Mouse (Mus musculus) CH12.LX (cell line): ENCODE data around the gene Icmt. TPM values are rescaled to one million over a fixed set of nuclear protein-coding genes. Genes with fewer than 3 reads are reported as not detected.

Source experiments
- DNase-seq: peaks from one replicate; pipeline ENCODE4 v3.0.0-alpha.2; 2013; ENCODE audit errors: extremely low read depth
- H3K27ac ChIP-seq: 2 replicates; pipeline ENCODE4 v1.5.1; 2012; ENCODE audit warnings: low read depth, mild to moderate bottlenecking, control low read depth, moderate library complexity; ENCODE audit not compliant: insufficient read depth
- H3K27me3 ChIP-seq: replicated peaks from 2 replicates; pipeline ENCODE3; 2012; ENCODE audit warnings: inconsistent platforms
- H3K36me3 ChIP-seq, 2 experiments: replicated peaks in 1 of 2; 2 replicates each; pipeline versions ENCODE3 to v1.6.1; 2012; ENCODE audit warnings: inconsistent platforms in 1 of 2, low read length in 1 of 2, mild to moderate bottlenecking in 1 of 2, mixed read lengths in 1 of 2, moderate library complexity in 1 of 2; ENCODE audit not compliant: control insufficient read depth in 1 of 2, insufficient read depth in 1 of 2
- H3K4me1 ChIP-seq, 2 experiments: 2 replicates each; pipeline ENCODE4 v1.6.1; 2012; ENCODE audit warnings: inconsistent platforms in 1 of 2, moderate library complexity in 1 of 2; ENCODE audit not compliant: insufficient read depth in 2 of 2, control insufficient read depth in 1 of 2
- H3K4me2 ChIP-seq: 2 replicates; pipeline ENCODE4 v1.6.1; 2012; ENCODE audit warnings: low read depth, mild to moderate bottlenecking, control low read depth; ENCODE audit not compliant: poor library complexity, insufficient read depth, severe bottlenecking
- H3K4me3 ChIP-seq, 3 experiments: fragments of 150-350 bp in 1 of 3; sonication (generic) in 1 of 3; replicated peaks in 1 of 3; 2 replicates each; pipeline versions ENCODE3 to v1.5.1; 2011 to 2012; ENCODE audit warnings: low read depth in 2 of 3, low read length in 2 of 3, mild to moderate bottlenecking in 2 of 3, moderate library complexity in 2 of 3, control low read depth in 1 of 3, improper control_type of control experiment in 1 of 3, inconsistent platforms in 1 of 3, mixed read lengths in 1 of 3; ENCODE audit not compliant: poor library complexity in 1 of 3
- H3K79me2 ChIP-seq: replicated peaks from 2 replicates; pipeline ENCODE4 v1.6.1; 2012; ENCODE audit warnings: mild to moderate bottlenecking, moderate library complexity; ENCODE audit not compliant: control insufficient read depth, poor library complexity, insufficient read depth, severe bottlenecking; ENCODE audit errors: extremely low read depth
- H3K9ac ChIP-seq: 2 replicates; pipeline ENCODE4 v1.6.1; 2012; ENCODE audit warnings: low read depth, mild to moderate bottlenecking, control low read depth, moderate library complexity; ENCODE audit not compliant: insufficient read depth
- H3K9me3 ChIP-seq: replicated peaks from 2 replicates; pipeline ENCODE3; 2012; ENCODE audit warnings: low read length, inconsistent platforms, mixed read lengths
- CHD2 ChIP-seq: IDR thresholded peaks from 2 replicates; pipeline ENCODE4 v1.6.1; 2011; ENCODE audit warnings: low read length, improper control_type of control experiment
- EP300 ChIP-seq: IDR thresholded peaks from 2 replicates; pipeline ENCODE4 v1.6.1; 2011; ENCODE audit warnings: low read length, improper control_type of control experiment
- GABPA ChIP-seq: IDR thresholded peaks from 2 replicates; pipeline ENCODE4 v1.6.1; 2012; ENCODE audit warnings: low read depth, low read length, improper control_type of control experiment, inconsistent platforms; ENCODE audit not compliant: insufficient replicate concordance
- HCFC1 ChIP-seq: IDR thresholded peaks from 2 replicates; pipeline ENCODE4 v1.6.1; 2012; ENCODE audit warnings: low read depth, mild to moderate bottlenecking, inconsistent platforms, low read length, improper control_type of control experiment
- IRF4 ChIP-seq: IDR thresholded peaks from 2 replicates; pipeline ENCODE4 v1.6.1; 2014; ENCODE audit warnings: low read depth, mild to moderate bottlenecking, inconsistent platforms, low read length, improper control_type of control experiment
- JUN ChIP-seq: IDR thresholded peaks from 2 replicates; pipeline ENCODE4 v1.6.1; 2011; ENCODE audit warnings: low read depth, mild to moderate bottlenecking, low read length, improper control_type of control experiment, moderate library complexity; ENCODE audit not compliant: insufficient read depth
- KAT2A ChIP-seq: IDR thresholded peaks from 2 replicates; pipeline ENCODE4 v1.6.1; 2012; ENCODE audit warnings: low read length, improper control_type of control experiment, inconsistent platforms; ENCODE audit not compliant: insufficient replicate concordance
- MAX ChIP-seq: IDR thresholded peaks from 2 replicates; pipeline ENCODE4 v1.6.1; 2011; ENCODE audit warnings: low read length, improper control_type of control experiment
- MAZ ChIP-seq: IDR thresholded peaks from 2 replicates; pipeline ENCODE4 v1.6.1; 2012; ENCODE audit warnings: low read depth, mild to moderate bottlenecking, inconsistent platforms, low read length, improper control_type of control experiment, moderate library complexity
- MEF2A ChIP-seq: IDR thresholded peaks from 2 replicates; pipeline ENCODE4 v1.6.1; 2014; ENCODE audit warnings: low read depth, mild to moderate bottlenecking, inconsistent platforms, low read length, improper control_type of control experiment, borderline replicate concordance
- RAD21 ChIP-seq: IDR thresholded peaks from 2 replicates; pipeline ENCODE4 v1.6.1; 2011; ENCODE audit warnings: low read depth, mild to moderate bottlenecking, low read length, improper control_type of control experiment, moderate library complexity
- RCOR1 ChIP-seq: conservative IDR thresholded peaks from 2 replicates; pipeline ENCODE4 v1.6.1; 2012; ENCODE audit warnings: low read depth, mild to moderate bottlenecking, inconsistent platforms, low read length, improper control_type of control experiment
- SMC3 ChIP-seq: IDR thresholded peaks from 2 replicates; pipeline ENCODE4 v1.6.1; 2011; ENCODE audit warnings: low read depth, low read length, improper control_type of control experiment
- TCF12 ChIP-seq: IDR thresholded peaks from 2 replicates; pipeline ENCODE4 v1.6.1; 2014; ENCODE audit warnings: low read depth, mild to moderate bottlenecking, inconsistent platforms, low read length, improper control_type of control experiment
- USF1 ChIP-seq: IDR thresholded peaks from 2 replicates; pipeline ENCODE4 v1.6.1; 2014; ENCODE audit warnings: low read depth, mild to moderate bottlenecking, inconsistent platforms, low read length, improper control_type of control experiment
- USF2 ChIP-seq: conservative IDR thresholded peaks from 2 replicates; pipeline ENCODE4 v1.6.1; 2011; ENCODE audit warnings: low read depth, low read length, improper control_type of control experiment
- ZC3H11A ChIP-seq: IDR thresholded peaks from 2 replicates; pipeline ENCODE4 v1.6.1; 2012; ENCODE audit warnings: low read depth, mild to moderate bottlenecking, inconsistent platforms, low read length, improper control_type of control experiment
- ZKSCAN1 ChIP-seq: IDR thresholded peaks from 2 replicates; pipeline ENCODE4 v1.6.1; 2012; ENCODE audit warnings: low read depth, inconsistent platforms, low read length, improper control_type of control experiment, borderline replicate concordance
- ZMIZ1 ChIP-seq: IDR thresholded peaks from 2 replicates; pipeline ENCODE4 v1.6.1; 2012; ENCODE audit warnings: low read depth, mild to moderate bottlenecking, inconsistent platforms, low read length, improper control_type of control experiment
- dilution Hi-C: fragments of 300-500 bp; cut with MboI; formaldehyde crosslinking; loops from 2 replicates; pipeline ENCODE4 v1.14.3; 2020; ENCODE audit warnings: low sequenced_read_pairs; ENCODE audit not compliant: extremely low pct_unique_long_range_greater_than_20kb, extremely low pct_ligation_motif_present
- in situ Hi-C: fragments of 300-500 bp; cut with MboI; formaldehyde crosslinking; loops from 3 replicates; pipeline ENCODE4 v1.14.3; 2019; ENCODE audit warnings: low sequenced_read_pairs, low pct_ligation_motif_present, low pct_unique_long_range_greater_than_20kb, mixed read lengths
- polyA plus RNA-seq: library from polyadenylated mRNA; unstranded; fragments of >175 nt; gene quantifications from 2 replicates; pipeline ENCODE4 v1.2.1, GENCODE M21; 2012; ENCODE audit warnings: low read depth; ENCODE audit not compliant: insufficient read length
- total RNA-seq, 2 experiments: library from RNA; depleted of rRNA; stranded (reverse); fragments of 300-350 nt in 1 of 2; fragments of >200 nt in 1 of 2; gene quantifications; 2 replicates each; pipeline ENCODE4 v1.2.3; 2012 to 2014

Icmt gene
- total and polyA plus RNA-seq, 3 experiments: 18.5 to 29.8 (median 21.5) TPM

- peaks cover 0 to 2% of the 10 kb centered on the region in 2 experiments for H3K36me3 ChIP-seq
Observed at GRCm38 (mm10) chr4:152353886-152354637, 57.0 kb downstream of the Icmt start.

GRCm38 (mm10) chr4:152355672-152356071 is 58.6 kb downstream of the Icmt start:
- no peak for TF ChIP-seq IRF4
- Histone ChIP-seq H3K36me3 (peaks cover 0 to 5% of the 10 kb centered on the region in 2 experiments), H3K4me1 (peaks cover 7 to 14% of the 10 kb centered on the region in 2 experiments), H3K9me3 (no peaks in the 10 kb centered on the region), H3K4me3 (no peak overlapping the region), H3K9ac (no peak overlapping the region), H3K79me2 (no peaks in the 10 kb centered on the region), H3K27me3 (peaks cover 3% of the 10 kb centered on the region), H3K4me2 (no peak overlapping the region), H3K27ac (no peak overlapping the region)
- dilution Hi-C loops (no loop called here), in situ Hi-C loops (no loop called here)
- no peak for DNase-seq

More at GRCm38 (mm10) chr4:152353886-152354637, 57.0 kb downstream of the Icmt start:
- Histone ChIP-seq H3K4me3 (no peak overlapping the region), H3K4me1 (peaks cover 13 to 18% of the 10 kb centered on the region in 2 experiments), H3K9me3 (no peaks in the 10 kb centered on the region), H3K27ac (no peak overlapping the region), H3K27me3 (peaks cover 5% of the 10 kb centered on the region), H3K79me2 (no peaks in the 10 kb centered on the region), H3K9ac (no peak overlapping the region), H3K4me2 (no peak overlapping the region)
- dilution Hi-C loops: no loop called here
- no peak for DNase-seq
- TF ChIP-seq GABPA (no peak), RAD21 (no peak), MAX (no peak), USF1 (no peak), TCF12 (no peak), MEF2A (no peak), MAZ (no peak), HCFC1 (no peak), CHD2 (no peak), ZC3H11A (no peak), RCOR1 (no peak), ZKSCAN1 (no peak), ZMIZ1 (no peak), EP300 (no peak), JUN (no peak), USF2 (no peak), KAT2A (no peak), SMC3 (no peak), IRF4 (no peak)
- in situ Hi-C loops: loop anchor here (5.0 kb wide), 1 partner anchor 63 kb away; no protein-coding TSS in a partner anchor

Other genes starting within 250 kb of the Icmt start
- gene Plekhg5, start 224.7 kb upstream of the Icmt start, total RNA-seq (2012; rRNA removed): 1.6 and 2.1 TPM in 2 replicates
- 0.05 and 0.09 TPM in 2 replicates for gene Plekhg5, start 224.7 kb upstream of the Icmt start, total RNA-seq (2014; rRNA removed)
- 0.82 and 1.1 TPM in 2 replicates for gene Plekhg5, start 224.7 kb upstream of the Icmt start, polyA plus RNA-seq
- 0.38 and 1.5 TPM in 2 replicates for gene Tnfrsf25, start 181.3 kb upstream of the Icmt start, total RNA-seq (2012; rRNA removed)
- gene Tnfrsf25, start 181.3 kb upstream of the Icmt start, total RNA-seq (2014; rRNA removed): not detected in 2 replicates
- not detected in 2 replicates for gene Tnfrsf25, start 181.3 kb upstream of the Icmt start, polyA plus RNA-seq
- 0.04 and 0.25 TPM in 2 replicates for gene Espn, start 144.9 kb upstream of the Icmt start, total RNA-seq (2012; rRNA removed)
- gene Espn, start 144.9 kb upstream of the Icmt start, total RNA-seq (2014; rRNA removed): not detected in 2 replicates
- gene Espn, start 144.9 kb upstream of the Icmt start, polyA plus RNA-seq: 0.08 TPM in 1 of 2 replicates, not detected in the other
- gene Hes2, start 138.4 kb upstream of the Icmt start, total RNA-seq (2012; rRNA removed): not detected in 2 replicates
- not detected in 2 replicates for gene Hes2, start 138.4 kb upstream of the Icmt start, total RNA-seq (2014; rRNA removed)
- not detected in 2 replicates for gene Hes2, start 138.4 kb upstream of the Icmt start, polyA plus RNA-seq
- 55.1 and 61.6 TPM in 2 replicates for gene Acot7, start 119.1 kb upstream of the Icmt start, total RNA-seq (2012; rRNA removed)
- gene Acot7, start 119.1 kb upstream of the Icmt start, total RNA-seq (2014; rRNA removed): 29.0 TPM in 2 replicates
- 71.1 and 83.3 TPM in 2 replicates for gene Acot7, start 119.1 kb upstream of the Icmt start, polyA plus RNA-seq
- 0.21 and 0.30 TPM in 2 replicates for gene Gpr153, start 23.0 kb upstream of the Icmt start, total RNA-seq (2012; rRNA removed)
- gene Gpr153, start 23.0 kb upstream of the Icmt start, total RNA-seq (2014; rRNA removed): 0.61 and 0.70 TPM in 2 replicates
- gene Gpr153, start 23.0 kb upstream of the Icmt start, polyA plus RNA-seq: 1.4 and 1.8 TPM in 2 replicates
- 0.13 and 0.21 TPM in 2 replicates for gene Hes3, start 5.6 kb upstream of the Icmt start, total RNA-seq (2012; rRNA removed)
- gene Hes3, start 5.6 kb upstream of the Icmt start, total RNA-seq (2014; rRNA removed): not detected in 2 replicates
- gene Hes3, start 5.6 kb upstream of the Icmt start, polyA plus RNA-seq: 0.17 TPM in 1 of 2 replicates, not detected in the other
- 0.21 and 0.51 TPM in 2 replicates for gene Rnf207, start 21.8 kb downstream of the Icmt start, total RNA-seq (2012; rRNA removed)
- not detected in 2 replicates for gene Rnf207, start 21.8 kb downstream of the Icmt start, total RNA-seq (2014; rRNA removed)
- not detected in 2 replicates for gene Rnf207, start 21.8 kb downstream of the Icmt start, polyA plus RNA-seq
- gene Rpl22, start 28.5 kb downstream of the Icmt start, total RNA-seq (2012; rRNA removed): 1,590 and 1,720 TPM in 2 replicates
- 1,936 and 1,966 TPM in 2 replicates for gene Rpl22, start 28.5 kb downstream of the Icmt start, total RNA-seq (2014; rRNA removed)
- gene Rpl22, start 28.5 kb downstream of the Icmt start, polyA plus RNA-seq: 1,935 and 2,300 TPM in 2 replicates
- gene Chd5, start 41.4 kb downstream of the Icmt start, total RNA-seq (2012; rRNA removed): 0.88 and 3.4 TPM in 2 replicates
- gene Chd5, start 41.4 kb downstream of the Icmt start, total RNA-seq (2014; rRNA removed): 0.44 and 0.49 TPM in 2 replicates
- gene Chd5, start 41.4 kb downstream of the Icmt start, polyA plus RNA-seq: 1.2 and 2.7 TPM in 2 replicates
- gene Nphp4, start 179.5 kb downstream of the Icmt start, total RNA-seq (2012; rRNA removed): 0.29 and 0.68 TPM in 2 replicates
- gene Nphp4, start 179.5 kb downstream of the Icmt start, total RNA-seq (2014; rRNA removed): 0.15 TPM in 1 of 2 replicates, not detected in the other
- gene Nphp4, start 179.5 kb downstream of the Icmt start, polyA plus RNA-seq: 0.09 TPM in 1 of 2 replicates, not detected in the other
- gene Kcnab2, start 180.6 kb downstream of the Icmt start, total RNA-seq (2012; rRNA removed): 56.3 and 58.3 TPM in 2 replicates
- gene Kcnab2, start 180.6 kb downstream of the Icmt start, total RNA-seq (2014; rRNA removed): 35.3 and 35.7 TPM in 2 replicates
- gene Kcnab2, start 180.6 kb downstream of the Icmt start, polyA plus RNA-seq: 95.8 and 116 TPM in 2 replicates